Mouse (Mus musculus): Measurements from ENCODE around the gene G3bp1. TPM values are rescaled to one million over a fixed set of nuclear protein-coding genes. Genes with fewer than 3 reads are reported as not detected.

Gene G3bp1
- polyA plus RNA-seq, 1 experiment from 2014 or later: 51.7 TPM

GRCm38 (mm10) chr11:55438031-55438430 lies 31.5 kb upstream of the G3bp1 start:
- no peak for ATAC-seq (ENCODE audit: low read depth)
- H3K27ac ChIP-seq (ENCODE audit: low read length): no peak overlapping the region
- no peaks in the 10 kb centered on the region for H3K9me3 ChIP-seq (replicated peaks; ENCODE audit: control insufficient read depth, low read length)
- no peak overlapping the region for H3K4me3 ChIP-seq (ENCODE audit: low read depth, low read length)
- no peak overlapping the region for H3K9ac ChIP-seq (ENCODE audit: low read depth, low read length)
- WGBS (ENCODE audit: insufficient replicate concordance): 48% methylated on average over 4 of the region's 4 CpGs
- no peaks in the 10 kb centered on the region for H3K4me1 ChIP-seq (ENCODE audit: control insufficient read depth, low read depth, low read length)
- H3K36me3 ChIP-seq (ENCODE audit: control insufficient read depth, insufficient read depth): no peaks in the 10 kb centered on the region
- H3K4me2 ChIP-seq (ENCODE audit: low read depth, low read length): no peak overlapping the region
- H3K27me3 ChIP-seq (ENCODE audit: control insufficient read depth, insufficient read depth, low read depth, low read length): no peaks in the 10 kb centered on the region

- Histone ChIP-seq H3K9me3 (replicated peaks; ENCODE audit: control insufficient read depth, low read length) (no peaks in the 10 kb centered on the region), H3K9ac (ENCODE audit: low read depth, low read length) (no peak overlapping the region), H3K4me3 (ENCODE audit: low read depth, low read length) (no peak overlapping the region), H3K27me3 (ENCODE audit: control insufficient read depth, insufficient read depth, low read depth, low read length) (no peaks in the 10 kb centered on the region), H3K4me1 (ENCODE audit: control insufficient read depth, low read depth, low read length) (no peaks in the 10 kb centered on the region), H3K4me2 (ENCODE audit: low read depth, low read length) (no peak overlapping the region), H3K27ac (ENCODE audit: low read length) (no peak overlapping the region), H3K36me3 (ENCODE audit: control insufficient read depth, insufficient read depth) (no peaks in the 10 kb centered on the region; the same call in 1 of the 2 replicates)
- WGBS (ENCODE audit: insufficient replicate concordance): 66% methylated on average over 5 of the region's 5 CpGs
- no peak for ATAC-seq (ENCODE audit: low read depth)
These were observed 29.8 kb upstream of the G3bp1 start for GRCm38 (mm10) chr11:55439718-55440117.

DNA sequence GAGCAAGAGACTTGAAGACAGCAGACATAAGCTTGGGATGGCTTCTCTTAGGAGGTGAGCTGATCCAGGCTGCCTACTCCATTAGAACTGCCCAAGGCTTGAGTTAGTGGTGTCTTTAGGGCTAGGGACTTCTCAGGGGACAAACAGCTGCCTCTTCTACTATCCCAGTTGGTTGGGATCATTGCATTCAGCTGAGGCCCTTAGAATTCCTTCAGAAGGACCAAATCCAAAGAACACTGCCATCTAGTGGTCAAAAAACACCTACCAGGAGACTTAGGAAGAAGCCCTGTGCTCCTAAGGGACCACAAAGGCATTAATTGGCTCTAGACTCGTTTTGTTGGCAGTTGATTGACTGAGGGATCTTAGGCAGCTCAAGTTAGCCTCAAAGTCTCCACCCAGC lies 24.7 kb upstream of the G3bp1 start:
- H3K9ac ChIP-seq (ENCODE audit: low read depth, low read length): no peak overlapping the region
- 0% methylated on average over 1 of the region's 1 CpGs for WGBS (ENCODE audit: insufficient replicate concordance)
- H3K9me3 ChIP-seq (replicated peaks; ENCODE audit: control insufficient read depth, low read length): no peaks in the 10 kb centered on the region
- no peak for ATAC-seq (ENCODE audit: low read depth)
- no peaks in the 10 kb centered on the region for H3K27me3 ChIP-seq (ENCODE audit: control insufficient read depth, insufficient read depth, low read depth, low read length)
- no peaks in the 10 kb centered on the region for H3K4me1 ChIP-seq (ENCODE audit: control insufficient read depth, low read depth, low read length)
- no peak overlapping the region for H3K27ac ChIP-seq (ENCODE audit: low read length)
- H3K4me3 ChIP-seq (ENCODE audit: low read depth, low read length): no peak overlapping the region
- H3K36me3 ChIP-seq (ENCODE audit: control insufficient read depth, insufficient read depth): no peaks in the 10 kb centered on the region; the same call in 1 of the 2 replicates
- H3K4me2 ChIP-seq (ENCODE audit: low read depth, low read length): no peak overlapping the region

DNA sequence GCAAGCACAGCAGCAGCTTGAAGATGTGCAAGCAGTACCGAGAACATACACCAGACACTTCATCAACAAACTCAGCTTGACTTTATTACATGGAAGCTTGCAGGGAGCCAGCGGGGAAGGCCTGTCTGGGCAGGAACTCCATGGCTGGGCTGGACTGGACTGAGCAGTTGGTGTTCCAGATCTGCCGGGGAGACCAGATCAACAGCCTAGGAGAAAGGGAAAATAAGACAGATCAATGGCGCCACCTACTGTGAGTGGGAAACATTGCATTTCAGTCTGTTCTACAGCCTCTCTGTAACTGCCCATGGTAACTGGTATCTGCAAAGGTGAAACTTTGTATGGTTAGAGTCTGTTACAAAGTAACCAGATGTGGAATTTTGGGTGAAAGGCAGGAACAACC lies 22.9 kb upstream of the G3bp1 start:
- Histone ChIP-seq H3K4me1 (ENCODE audit: control insufficient read depth, low read depth, low read length) (no peaks in the 10 kb centered on the region), H3K36me3 (ENCODE audit: control insufficient read depth, insufficient read depth) (no peaks in the 10 kb centered on the region; the same call in 1 of the 2 replicates), H3K9me3 (replicated peaks; ENCODE audit: control insufficient read depth, low read length) (no peaks in the 10 kb centered on the region), H3K4me3 (ENCODE audit: low read depth, low read length) (no peak overlapping the region), H3K27me3 (ENCODE audit: control insufficient read depth, insufficient read depth, low read depth, low read length) (no peaks in the 10 kb centered on the region), H3K4me2 (ENCODE audit: low read depth, low read length) (no peak overlapping the region), H3K27ac (ENCODE audit: low read length) (no peak overlapping the region), H3K9ac (ENCODE audit: low read depth, low read length) (no peak overlapping the region)
- WGBS (ENCODE audit: insufficient replicate concordance): 20% methylated on average over 4 of the region's 4 CpGs
- ATAC-seq (ENCODE audit: low read depth): peak; percentile 58; the same call in 1 of the 2 replicates

GRCm38 (mm10) chr11:55449531-55449930 lies 20.0 kb upstream of the G3bp1 start:
- H3K4me3 ChIP-seq (ENCODE audit: low read depth, low read length): no peak overlapping the region
- WGBS (ENCODE audit: insufficient replicate concordance): 52% methylated on average over 7 of the region's 7 CpGs
- no peaks in the 10 kb centered on the region for H3K9me3 ChIP-seq (replicated peaks; ENCODE audit: control insufficient read depth, low read length)
- no peaks in the 10 kb centered on the region for H3K36me3 ChIP-seq (ENCODE audit: control insufficient read depth, insufficient read depth)
- no peak overlapping the region for H3K4me2 ChIP-seq (ENCODE audit: low read depth, low read length)
- no peaks in the 10 kb centered on the region for H3K27me3 ChIP-seq (ENCODE audit: control insufficient read depth, insufficient read depth, low read depth, low read length)
- no peak overlapping the region for H3K9ac ChIP-seq (ENCODE audit: low read depth, low read length)
- H3K27ac ChIP-seq (ENCODE audit: low read length): no peak overlapping the region
- peaks cover 4% of the 10 kb centered on the region; the same call in 1 of the 2 replicates for H3K4me1 ChIP-seq (ENCODE audit: control insufficient read depth, low read depth, low read length)
- ATAC-seq (ENCODE audit: low read depth): no peak

DNA sequence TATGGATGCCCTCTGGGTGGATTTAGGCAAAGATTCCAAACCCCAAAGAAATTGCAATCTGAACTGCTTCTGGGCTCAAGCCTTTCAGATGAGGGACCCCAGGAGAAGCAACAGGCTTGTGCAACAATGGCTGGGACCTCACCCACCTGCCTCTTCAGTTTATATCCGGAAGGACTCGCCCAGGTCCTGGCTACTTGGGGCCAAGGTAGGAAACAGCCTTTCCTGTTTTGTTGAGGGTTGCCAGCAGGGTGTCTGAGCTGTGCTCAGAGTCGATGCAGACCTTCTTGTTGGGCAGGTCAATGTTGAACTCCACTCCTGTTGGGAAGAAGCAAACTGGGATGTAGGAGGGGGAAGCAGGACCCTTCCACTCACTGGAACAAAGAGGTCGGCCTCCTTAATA lies 19.2 kb upstream of the G3bp1 start:
- no peak overlapping the region for H3K27ac ChIP-seq (ENCODE audit: low read length)
- H3K36me3 ChIP-seq (ENCODE audit: control insufficient read depth, insufficient read depth): no peaks in the 10 kb centered on the region
- H3K4me2 ChIP-seq (ENCODE audit: low read depth, low read length): no peak overlapping the region
- no peak for ATAC-seq (ENCODE audit: low read depth)
- peaks cover 4% of the 10 kb centered on the region; the same call in 1 of the 2 replicates for H3K4me1 ChIP-seq (ENCODE audit: control insufficient read depth, low read depth, low read length)
- H3K9me3 ChIP-seq (replicated peaks; ENCODE audit: control insufficient read depth, low read length): no peaks in the 10 kb centered on the region
- no peaks in the 10 kb centered on the region for H3K27me3 ChIP-seq (ENCODE audit: control insufficient read depth, insufficient read depth, low read depth, low read length)
- 46% methylated on average over 4 of the region's 4 CpGs for WGBS (ENCODE audit: insufficient replicate concordance)
- H3K4me3 ChIP-seq (ENCODE audit: low read depth, low read length): no peak overlapping the region
- H3K9ac ChIP-seq (ENCODE audit: low read depth, low read length): no peak overlapping the region

GRCm38 (mm10) chr11:55453640-55454039 lies 15.8 kb upstream of the G3bp1 start:
- WGBS (ENCODE audit: insufficient replicate concordance): 68% methylated on average over 4 of the region's 4 CpGs
- H3K9me3 ChIP-seq (replicated peaks; ENCODE audit: control insufficient read depth, low read length): no peaks in the 10 kb centered on the region
- H3K4me3 ChIP-seq (ENCODE audit: low read depth, low read length): no peak overlapping the region
- no peaks in the 10 kb centered on the region for H3K27me3 ChIP-seq (ENCODE audit: control insufficient read depth, insufficient read depth, low read depth, low read length)
- H3K27ac ChIP-seq (ENCODE audit: low read length): no peak overlapping the region
- peaks cover 2% of the 10 kb centered on the region; the same call in 1 of the 2 replicates for H3K36me3 ChIP-seq (ENCODE audit: control insufficient read depth, insufficient read depth)
- H3K9ac ChIP-seq (ENCODE audit: low read depth, low read length): no peak overlapping the region
- no peak overlapping the region for H3K4me2 ChIP-seq (ENCODE audit: low read depth, low read length)
- peaks cover 8% of the 10 kb centered on the region; the same call in 1 of the 2 replicates for H3K4me1 ChIP-seq (ENCODE audit: control insufficient read depth, low read depth, low read length)
- ATAC-seq (ENCODE audit: low read depth): no peak

DNA sequence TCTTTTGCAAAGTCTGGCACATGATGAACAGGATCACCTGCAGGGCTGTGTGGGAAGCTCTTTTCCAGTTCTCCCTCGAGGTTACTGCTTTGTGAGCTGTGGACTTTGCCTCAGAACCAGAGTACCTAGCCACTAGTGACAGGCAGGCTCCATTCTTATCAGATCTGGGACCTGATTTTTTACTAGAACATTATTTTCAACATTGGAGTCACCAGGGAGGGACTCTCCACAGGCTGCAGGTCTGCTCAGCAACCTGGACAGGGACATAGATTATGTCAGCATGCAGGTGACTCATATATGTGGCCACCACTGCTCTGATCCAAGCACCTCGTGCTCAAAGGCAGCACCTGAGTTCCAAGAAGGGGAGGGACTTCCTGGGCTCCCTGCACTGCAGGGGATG lies 14.3 kb upstream of the G3bp1 start:
- 39% methylated on average over 2 of the region's 2 CpGs for WGBS (ENCODE audit: insufficient replicate concordance)
- peak; percentile 32 for ATAC-seq (ENCODE audit: low read depth)
- no peak overlapping the region for H3K9ac ChIP-seq (ENCODE audit: low read depth, low read length)
- no peak overlapping the region for H3K4me2 ChIP-seq (ENCODE audit: low read depth, low read length)
- H3K4me3 ChIP-seq (ENCODE audit: low read depth, low read length): no peak overlapping the region
- no peaks in the 10 kb centered on the region for H3K27me3 ChIP-seq (ENCODE audit: control insufficient read depth, insufficient read depth, low read depth, low read length)
- peak overlapping the region; percentile 25; the same call in 1 of the 2 replicates for H3K27ac ChIP-seq (ENCODE audit: low read length)
- H3K4me1 ChIP-seq (ENCODE audit: control insufficient read depth, low read depth, low read length): peaks cover 19% of the 10 kb centered on the region
- H3K9me3 ChIP-seq (replicated peaks; ENCODE audit: control insufficient read depth, low read length): no peaks in the 10 kb centered on the region
- H3K36me3 ChIP-seq (ENCODE audit: control insufficient read depth, insufficient read depth): peaks cover 2% of the 10 kb centered on the region; the same call in 1 of the 2 replicates

- peak overlapping the region; percentile 14; the same call in 1 of the 2 replicates for H3K4me2 ChIP-seq (ENCODE audit: low read depth, low read length)
- H3K27me3 ChIP-seq (ENCODE audit: control insufficient read depth, insufficient read depth, low read depth, low read length): no peaks in the 10 kb centered on the region
- 62% methylated on average over 4 of the region's 4 CpGs for whole genome bisulfite sequencing (ENCODE audit: insufficient replicate concordance)
- ATAC-seq (ENCODE audit: low read depth): no peak; the same call in 1 of the 2 replicates
- H3K36me3 ChIP-seq (ENCODE audit: control insufficient read depth, insufficient read depth): peaks cover 2% of the 10 kb centered on the region; the same call in 1 of the 2 replicates
- peaks cover 29% of the 10 kb centered on the region for H3K4me1 ChIP-seq (ENCODE audit: control insufficient read depth, low read depth, low read length)
- H3K27ac ChIP-seq (ENCODE audit: low read length): peak overlapping the region; percentile 56; the same call in 1 of the 2 replicates
- H3K4me3 ChIP-seq (ENCODE audit: low read depth, low read length): no peak overlapping the region
- H3K9me3 ChIP-seq (replicated peaks; ENCODE audit: control insufficient read depth, low read length): no peaks in the 10 kb centered on the region
- no peak overlapping the region for H3K9ac ChIP-seq (ENCODE audit: low read depth, low read length)
These were observed 11.0 kb upstream of the G3bp1 start for GRCm38 (mm10) chr11:55458501-55458900.
